In genomic region chr8:83994030-83994429, GRCm38 (mm10) we compare ENCODE assay signal across 23 mouse cellular contexts. TPM values are rescaled to one million over a fixed set of nuclear protein-coding genes. Genes with fewer than 3 reads are reported as not detected.
"Had no signal": no experiment of that assay in that cellular context is flagged by ENCODE, and none has a peak within 500 bp of the region (broad histone marks: within the 10 kb centered on the region; RNA-seq: fewer than 3 reads in every experiment).

No protein-coding gene starts in this region.

- H3K4me3 ChIP-seq: left cerebral cortex, adult 2 months; midbrain, embryonic 12.5 days; myocyte; neural tube, embryonic 13.5 days had no signal

- H3K27me3 ChIP-seq: neural tube, embryonic 13.5 days had no signal

- H3K9me3 ChIP-seq: midbrain, embryonic 12.5 days; neural tube, embryonic 13.5 days had no signal

- H3K4me2 ChIP-seq: lung, embryonic 14.5 days; midbrain, embryonic 12.5 days; neural tube, embryonic 13.5 days had no signal

- H3K27ac ChIP-seq: kidney, postnatal 0 days; left cerebral cortex, adult 2 months; liver, embryonic 14.5 days; macrophage; midbrain, embryonic 12.5 days; neural tube, embryonic 13.5 days had no signal

- H3K9ac ChIP-seq: liver, embryonic 14.5 days; lung, embryonic 14.5 days; midbrain, embryonic 12.5 days; neural tube, embryonic 13.5 days had no signal

- DNase-seq: kidney, adult 18-20 months; kidney, postnatal 36 days; layer of hippocampus, postnatal 36 days; lung, embryonic 14.5 days; retina, postnatal 1 day; right cerebral cortex, postnatal 25 days; spleen, adult 18-20 months; thymus, adult 18-20 months; thymus, postnatal 36 days had no signal

- ATAC-seq: intestine, embryonic 16.5 days; lung, postnatal 0 days; midbrain, embryonic 16.5 days had no signal

RNA-seq across cellular contexts. Expression of gene 1700067K01Rik, which starts 7.3 kb away (rescaled TPM):
- total RNA-seq: megakaryocyte, adult 5-6 weeks; monocyte, adult 5-6 weeks had no signal
- polyA plus RNA-seq: macrophage had no signal

RNA-seq across cellular contexts. Expression of gene 2210011C24Rik, which starts 17.9 kb away (rescaled TPM):
- total RNA-seq: layer of hippocampus, postnatal 10 days; megakaryocyte, adult 5-6 weeks; monocyte, adult 5-6 weeks; neutrophil, adult 5-6 weeks had no signal
- polyA plus RNA-seq: liver, embryonic 14.5 days; midbrain, embryonic 12.5 days had no signal

RNA-seq across cellular contexts. Expression of gene Palm3, which starts 27.2 kb away (rescaled TPM):
- total RNA-seq: megakaryocyte, adult 5-6 weeks had no signal
